Mouse (Mus musculus): Measurements from ENCODE around the gene Ccr6.

DNA sequence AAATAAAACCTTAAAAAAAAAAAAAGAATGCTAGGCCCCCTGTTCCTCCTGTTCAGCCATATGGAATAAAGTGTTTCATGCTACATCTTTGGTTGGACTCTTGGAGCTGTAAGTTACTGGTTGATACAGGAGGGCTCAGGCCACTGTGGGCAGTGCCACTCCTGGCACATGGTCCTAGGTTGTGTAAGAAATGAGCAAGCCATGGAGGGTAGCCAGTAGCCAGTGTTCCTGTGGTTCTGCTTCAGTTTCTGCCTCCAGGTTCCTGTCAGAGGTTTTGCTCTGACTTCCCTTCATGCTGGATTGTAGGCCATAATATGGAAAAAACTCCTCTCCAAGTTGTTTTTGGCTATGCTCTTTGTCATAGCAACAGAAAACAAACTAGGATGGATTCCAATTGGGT is 54.9 kb downstream of the Ccr6 start:
- no peak for TF ChIP-seq CTCF (IDR thresholded peaks at IDR 0.05; ENCODE audit: insufficient read depth, low read length)
- no peak for TF ChIP-seq POLR2A (IDR thresholded peaks at IDR 0.05; ENCODE audit: borderline replicate concordance, extremely low read depth, low read depth, low read length)
